Mouse (Mus musculus): ENCODE measurements around the gene Copz1. TPM values are rescaled to one million over a fixed set of nuclear protein-coding genes. Genes with fewer than 3 reads are reported as not detected.

The Copz1 gene
- polyA plus RNA-seq, 1 experiment from 2014 or later, result 221 TPM

GRCm38 (mm10) chr15:103300067-103300471 lies 27.6 kb downstream of the Copz1 start:
- Histone ChIP-seq H3K27me3 (ENCODE audit: control insufficient read depth, insufficient read depth, low read length) (no peaks in the 10 kb centered on the region), H3K9ac (ENCODE audit: low read depth, low read length) (peak overlapping the region; percentile 17; the same call in 1 of the 2 replicates), H3K4me3 (ENCODE audit: low read depth, low read length) (peak overlapping the region; percentile 3; the same call in 1 of the 2 replicates), H3K4me1 (ENCODE audit: control insufficient read depth, insufficient read depth, low read length) (peaks cover 56% of the 10 kb centered on the region), H3K36me3 (ENCODE audit: control insufficient read depth, insufficient read depth, low read length) (peaks cover 23% of the 10 kb centered on the region), H3K9me3 (replicated peaks; ENCODE audit: control insufficient read depth, low read length) (no peaks in the 10 kb centered on the region), H3K27ac (ENCODE audit: low read depth, low read length) (peak overlapping the region; percentile 69; the same call in 1 of the 2 replicates), H3K4me2 (peak overlapping the region; percentile 49)
- ATAC-seq (replicated peaks; ENCODE audit: insufficient number of reproducible peaks, low FRiP score, low TSS enrichment), result no peak
- 14% methylated on average over 18 of the region's 18 CpGs for WGBS (ENCODE audit: insufficient replicate concordance)

- Histone ChIP-seq H3K4me1 (ENCODE audit: control insufficient read depth, insufficient read depth, low read length) (peaks cover 54% of the 10 kb centered on the region), H3K27me3 (ENCODE audit: control insufficient read depth, insufficient read depth, low read length) (no peaks in the 10 kb centered on the region), H3K36me3 (ENCODE audit: control insufficient read depth, insufficient read depth, low read length) (peaks cover 20% of the 10 kb centered on the region), H3K9me3 (replicated peaks; ENCODE audit: control insufficient read depth, low read length) (no peaks in the 10 kb centered on the region), H3K4me2 (peak overlapping the region; percentile 49), H3K9ac (ENCODE audit: low read depth, low read length) (no peak overlapping the region; the same call in 1 of the 2 replicates), H3K4me3 (ENCODE audit: low read depth, low read length) (peak overlapping the region; percentile 3; the same call in 1 of the 2 replicates), H3K27ac (ENCODE audit: low read depth, low read length) (peak overlapping the region; percentile 69; the same call in 1 of the 2 replicates)
- ATAC-seq (replicated peaks; ENCODE audit: insufficient number of reproducible peaks, low FRiP score, low TSS enrichment), result no peak
- WGBS (ENCODE audit: insufficient replicate concordance), result 24% methylated on average over 2 of the region's 2 CpGs
Measured at GRCm38 (mm10) chr15:103300560-103300959, 28.0 kb downstream of the Copz1 start.

- no peak overlapping the region for H3K4me3 ChIP-seq (ENCODE audit: low read depth, low read length)
Measured at GRCm38 (mm10) chr15:103301046-103301445, 28.5 kb downstream of the Copz1 start.

GRCm38 (mm10) chr15:103301547-103302340 lies 29.2 kb downstream of the Copz1 start:
- Histone ChIP-seq H3K9me3 (replicated peaks; ENCODE audit: control insufficient read depth, low read length) (no peaks in the 10 kb centered on the region), H3K4me2 (no peak overlapping the region; the same call in 1 of the 2 replicates), H3K9ac (ENCODE audit: low read depth, low read length) (peak overlapping the region; percentile 18; the same call in 1 of the 2 replicates), H3K4me1 (ENCODE audit: control insufficient read depth, insufficient read depth, low read length) (peaks cover 57% of the 10 kb centered on the region), H3K27ac (ENCODE audit: low read depth, low read length) (peak overlapping the region; percentile 79), H3K27me3 (ENCODE audit: control insufficient read depth, insufficient read depth, low read length) (no peaks in the 10 kb centered on the region), H3K4me3 (ENCODE audit: low read depth, low read length) (no peak overlapping the region), H3K36me3 (ENCODE audit: control insufficient read depth, insufficient read depth, low read length) (peaks cover 16% of the 10 kb centered on the region)
- WGBS (ENCODE audit: insufficient replicate concordance), result 27% methylated on average over 5 of the region's 5 CpGs
- no peak for ATAC-seq (replicated peaks; ENCODE audit: insufficient number of reproducible peaks, low FRiP score, low TSS enrichment)

More at GRCm38 (mm10) chr15:103301046-103301445, 28.5 kb downstream of the Copz1 start:
- no peaks in the 10 kb centered on the region for H3K27me3 ChIP-seq (ENCODE audit: control insufficient read depth, insufficient read depth, low read length)
- H3K27ac ChIP-seq (ENCODE audit: low read depth, low read length), result peak overlapping the region; percentile 69; the same call in 1 of the 2 replicates
- H3K4me1 ChIP-seq (ENCODE audit: control insufficient read depth, insufficient read depth, low read length), result peaks cover 55% of the 10 kb centered on the region
- no peak overlapping the region for H3K4me2 ChIP-seq
- no peak for ATAC-seq (replicated peaks; ENCODE audit: insufficient number of reproducible peaks, low FRiP score, low TSS enrichment)
- peaks cover 20% of the 10 kb centered on the region for H3K36me3 ChIP-seq (ENCODE audit: control insufficient read depth, insufficient read depth, low read length)
- no peak overlapping the region for H3K9ac ChIP-seq (ENCODE audit: low read depth, low read length)
- no peaks in the 10 kb centered on the region for H3K9me3 ChIP-seq (replicated peaks; ENCODE audit: control insufficient read depth, low read length)
- 42% methylated on average over 2 of the region's 2 CpGs for WGBS (ENCODE audit: insufficient replicate concordance)

- 45% methylated on average over 6 of the region's 6 CpGs for WGBS (ENCODE audit: insufficient replicate concordance)
- H3K4me1 ChIP-seq (ENCODE audit: control insufficient read depth, insufficient read depth, low read length), result peaks cover 60% of the 10 kb centered on the region
- no peak for ATAC-seq (replicated peaks; ENCODE audit: insufficient number of reproducible peaks, low FRiP score, low TSS enrichment)
- no peak overlapping the region for H3K4me2 ChIP-seq
- peak overlapping the region; percentile 79 for H3K27ac ChIP-seq (ENCODE audit: low read depth, low read length)
- peak overlapping the region; percentile 22; the same call in 1 of the 2 replicates for H3K9ac ChIP-seq (ENCODE audit: low read depth, low read length)
- H3K27me3 ChIP-seq (ENCODE audit: control insufficient read depth, insufficient read depth, low read length), result no peaks in the 10 kb centered on the region
- H3K9me3 ChIP-seq (replicated peaks; ENCODE audit: control insufficient read depth, low read length), result no peaks in the 10 kb centered on the region
- H3K36me3 ChIP-seq (ENCODE audit: control insufficient read depth, insufficient read depth, low read length), result peaks cover 11% of the 10 kb centered on the region
- H3K4me3 ChIP-seq (ENCODE audit: low read depth, low read length), result no peak overlapping the region
Measured at GRCm38 (mm10) chr15:103302341-103303021, 30.0 kb downstream of the Copz1 start.

- WGBS (ENCODE audit: insufficient replicate concordance), result 11% methylated on average over 8 of the region's 8 CpGs
Measured at GRCm38 (mm10) chr15:103303916-103304615, 31.6 kb downstream of the Copz1 start.

GRCm38 (mm10) chr15:103304616-103304969 lies 32.1 kb downstream of the Copz1 start:
- H3K4me1 ChIP-seq (ENCODE audit: control insufficient read depth, insufficient read depth, low read length), result peaks cover 67% of the 10 kb centered on the region
- peak; percentile 9 for ATAC-seq (replicated peaks; ENCODE audit: insufficient number of reproducible peaks, low FRiP score, low TSS enrichment)
- under 1% methylated on average over 9 of the region's 9 CpGs for WGBS (ENCODE audit: insufficient replicate concordance)

More at GRCm38 (mm10) chr15:103303916-103304615, 31.6 kb downstream of the Copz1 start:
- H3K36me3 ChIP-seq (ENCODE audit: control insufficient read depth, insufficient read depth, low read length), result no peaks in the 10 kb centered on the region
- H3K27me3 ChIP-seq (ENCODE audit: control insufficient read depth, insufficient read depth, low read length), result peaks cover 2% of the 10 kb centered on the region
- H3K4me2 ChIP-seq, result peak overlapping the region; percentile 96
- peak overlapping the region; percentile 57 for H3K4me3 ChIP-seq (ENCODE audit: low read depth, low read length)
- H3K4me1 ChIP-seq (ENCODE audit: control insufficient read depth, insufficient read depth, low read length), result peaks cover 68% of the 10 kb centered on the region
- peak overlapping the region; percentile 79 for H3K9ac ChIP-seq (ENCODE audit: low read depth, low read length)
- no peaks in the 10 kb centered on the region for H3K9me3 ChIP-seq (replicated peaks; ENCODE audit: control insufficient read depth, low read length)
- H3K27ac ChIP-seq (ENCODE audit: low read depth, low read length), result peak overlapping the region; percentile 90
- no peak for ATAC-seq (replicated peaks; ENCODE audit: insufficient number of reproducible peaks, low FRiP score, low TSS enrichment)

GRCm38 (mm10) chr15:103305070-103305678 lies 32.7 kb downstream of the Copz1 start:
- Histone ChIP-seq H3K27me3 (ENCODE audit: control insufficient read depth, insufficient read depth, low read length) (peaks cover 5% of the 10 kb centered on the region), H3K36me3 (ENCODE audit: control insufficient read depth, insufficient read depth, low read length) (no peaks in the 10 kb centered on the region), H3K4me3 (ENCODE audit: low read depth, low read length) (peak overlapping the region; percentile 57), H3K4me1 (ENCODE audit: control insufficient read depth, insufficient read depth, low read length) (peaks cover 62% of the 10 kb centered on the region), H3K9ac (ENCODE audit: low read depth, low read length) (peak overlapping the region; percentile 79), H3K9me3 (replicated peaks; ENCODE audit: control insufficient read depth, low read length) (no peaks in the 10 kb centered on the region), H3K4me2 (peak overlapping the region; percentile 96), H3K27ac (ENCODE audit: low read depth, low read length) (peak overlapping the region; percentile 90)
- under 1% methylated on average over 70 of the region's 71 CpGs for WGBS (ENCODE audit: insufficient replicate concordance)
- ATAC-seq (replicated peaks; ENCODE audit: insufficient number of reproducible peaks, low FRiP score, low TSS enrichment), result peak; percentile 88

More at GRCm38 (mm10) chr15:103304616-103304969, 32.1 kb downstream of the Copz1 start:
- Histone ChIP-seq H3K4me3 (ENCODE audit: low read depth, low read length) (peak overlapping the region; percentile 57), H3K9ac (ENCODE audit: low read depth, low read length) (peak overlapping the region; percentile 79), H3K27me3 (ENCODE audit: control insufficient read depth, insufficient read depth, low read length) (peaks cover 5% of the 10 kb centered on the region), H3K9me3 (replicated peaks; ENCODE audit: control insufficient read depth, low read length) (no peaks in the 10 kb centered on the region), H3K4me2 (peak overlapping the region; percentile 96), H3K36me3 (ENCODE audit: control insufficient read depth, insufficient read depth, low read length) (no peaks in the 10 kb centered on the region), H3K27ac (ENCODE audit: low read depth, low read length) (peak overlapping the region; percentile 90)
